Comparison of ENCODE assay signal across 29 mouse cellular contexts in genomic region chr4:7687231-7687630, GRCm38 (mm10).
A peak's percentile ranks its signal among the peaks of the same experiment; 100 is the strongest.
DNase-seq lines count a peak whose midpoint lies in the region; ATAC-seq and TF ChIP-seq lines count a peak whose summit lies in the region.
"Had no signal": no experiment of that assay in that cellular context is flagged by ENCODE, and none has a peak within 500 bp of the region (broad histone marks: within the 10 kb centered on the region; RNA-seq: fewer than 3 reads in every experiment).

No protein-coding gene starts in this region.

- H3K36me3 ChIP-seq in thymus, adult 2 months (ENCODE audit: control insufficient read depth, insufficient read depth, low read length) = no peaks in the 10 kb centered on the region
- no peaks in the 10 kb centered on the region for H3K36me3 ChIP-seq in heart, embryonic 11.5 days (ENCODE audit: control insufficient read depth, insufficient read depth, low read length)
- no peaks in the 10 kb centered on the region for H3K36me3 ChIP-seq in liver, embryonic 12.5 days
- H3K36me3 ChIP-seq in liver, embryonic 11.5 days (ENCODE audit: control insufficient read depth, insufficient read depth, low read length) = no peaks in the 10 kb centered on the region
- H3K36me3 ChIP-seq: heart, embryonic 15.5 days; limb, embryonic 13.5 days; liver, embryonic 13.5 days; midbrain, embryonic 12.5 days; neural tube, embryonic 13.5 days had no signal

- H3K9ac ChIP-seq in heart, embryonic 11.5 days (ENCODE audit: low read depth, low read length) = no peak overlapping the region
- no peak overlapping the region for H3K9ac ChIP-seq in liver, embryonic 12.5 days
- no peak overlapping the region for H3K9ac ChIP-seq in liver, embryonic 11.5 days (ENCODE audit: low read depth, low read length)
- H3K9ac ChIP-seq: heart, embryonic 15.5 days; limb, embryonic 13.5 days; liver, embryonic 13.5 days; midbrain, embryonic 12.5 days; neural tube, embryonic 13.5 days had no signal

- no peaks in the 10 kb centered on the region for H3K9me3 ChIP-seq in heart, embryonic 11.5 days (replicated peaks; ENCODE audit: control insufficient read depth, low read length)
- H3K9me3 ChIP-seq in liver, embryonic 12.5 days (replicated peaks) = no peaks in the 10 kb centered on the region
- no peaks in the 10 kb centered on the region for H3K9me3 ChIP-seq in liver, embryonic 11.5 days (ENCODE audit: control insufficient read depth, low read length)
- H3K9me3 ChIP-seq: heart, embryonic 15.5 days; limb, embryonic 13.5 days; liver, embryonic 13.5 days; megakaryocyte, embryonic 14.5 days; midbrain, embryonic 12.5 days; neural tube, embryonic 13.5 days had no signal

- DNase-seq in CD4-positive, CD25-positive, alpha-beta regulatory T cell, adult 2 months (ENCODE audit: low read depth, low spot score) = peak; percentile 55
- peak; percentile 20 for DNase-seq in T-cell, adult 2 months (ENCODE audit: low spot score)
- DNase-seq in thymus, adult 2 months = peak; percentile 37
- peak; percentile 28 to 38 for DNase-seq in thymus, postnatal 36 days
- no peak for DNase-seq in liver, embryonic 11.5 days (ENCODE audit: low spot score)
- DNase-seq: adrenal gland, adult 2 months; adrenal gland, postnatal 36 days; cerebellum, adult 18-20 months; cerebellum, postnatal 14 days; gastrocnemius, adult 2 months; heart, adult 2 months; kidney, adult 11 months; kidney, postnatal 25 days; liver, embryonic 13.5 days; lung, adult 18-20 months; lung, postnatal 4 days; right cerebral cortex, postnatal 14 days had no signal

- no peaks in the 10 kb centered on the region for H3K4me1 ChIP-seq in thymus, adult 2 months (replicated peaks; ENCODE audit: control insufficient read depth, insufficient read depth, low read length)
- H3K4me1 ChIP-seq in heart, embryonic 11.5 days (ENCODE audit: control insufficient read depth, insufficient read depth, low read length) = no peaks in the 10 kb centered on the region
- H3K4me1 ChIP-seq in liver, embryonic 12.5 days = no peaks in the 10 kb centered on the region
- no peaks in the 10 kb centered on the region for H3K4me1 ChIP-seq in liver, embryonic 11.5 days (replicated peaks; ENCODE audit: control insufficient read depth, insufficient read depth, low read length)
- H3K4me1 ChIP-seq: heart, embryonic 15.5 days; limb, embryonic 13.5 days; liver, embryonic 13.5 days; megakaryocyte, embryonic 14.5 days; midbrain, embryonic 12.5 days; neural tube, embryonic 13.5 days had no signal

- no peak overlapping the region for H3K4me3 ChIP-seq in thymus, adult 2 months (ENCODE audit: control insufficient read depth, insufficient read depth, low read length)
- no peak overlapping the region for H3K4me3 ChIP-seq in heart, embryonic 11.5 days (ENCODE audit: low read depth, low read length)
- H3K4me3 ChIP-seq in liver, embryonic 12.5 days = no peak overlapping the region
- no peak overlapping the region for H3K4me3 ChIP-seq in liver, embryonic 11.5 days (ENCODE audit: low read depth, low read length)
- H3K4me3 ChIP-seq: gastrocnemius, adult 2 months; heart, adult 2 months; heart, embryonic 15.5 days; limb, embryonic 13.5 days; liver, embryonic 13.5 days; megakaryocyte, embryonic 14.5 days; midbrain, embryonic 12.5 days; myocyte; neural tube, embryonic 13.5 days had no signal

- 62% methylated on average over 1 of the region's 1 CpGs for WGBS in thymus, adult 2 months
- 43% methylated on average over 1 of the region's 1 CpGs for WGBS in heart, embryonic 11.5 days (ENCODE audit: insufficient replicate concordance)
- 48% methylated on average over 1 of the region's 1 CpGs for WGBS in liver, embryonic 12.5 days (ENCODE audit: insufficient replicate concordance)
- WGBS in liver, embryonic 11.5 days = 59% methylated on average over 1 of the region's 1 CpGs

- H3K4me2 ChIP-seq in heart, embryonic 11.5 days = no peak overlapping the region
- H3K4me2 ChIP-seq in liver, embryonic 12.5 days = no peak overlapping the region
- no peak overlapping the region for H3K4me2 ChIP-seq in liver, embryonic 11.5 days
- H3K4me2 ChIP-seq: heart, embryonic 15.5 days; limb, embryonic 13.5 days; liver, embryonic 13.5 days; midbrain, embryonic 12.5 days; neural tube, embryonic 13.5 days had no signal

- no peak for ATAC-seq in heart, embryonic 11.5 days (replicated peaks; ENCODE audit: insufficient number of reproducible peaks, low FRiP score, low TSS enrichment)
- ATAC-seq in liver, embryonic 12.5 days = no peak
- ATAC-seq in liver, embryonic 11.5 days (replicated peaks; ENCODE audit: low FRiP score) = no peak
- ATAC-seq: activated CD4-positive, CD25-positive, alpha-beta regulatory T cell, adult 4 months; forebrain, embryonic 14.5 days; hindbrain, embryonic 16.5 days; lung, postnatal 0 days had no signal

- TF ChIP-seq POLR2A in thymus, adult 2 months (IDR thresholded peaks at IDR 0.05; ENCODE audit: control insufficient read depth, extremely low read depth, insufficient read depth, low read length, poor library complexity) = no peak

- TF ChIP-seq CTCF in thymus, adult 2 months (IDR thresholded peaks at IDR 0.05; ENCODE audit: borderline replicate concordance, control insufficient read depth, extremely low read depth, insufficient read depth, low read length, poor library complexity) = no peak

- H3K27me3 ChIP-seq in thymus, adult 2 months (ENCODE audit: control insufficient read depth, insufficient read depth, low read length) = no peaks in the 10 kb centered on the region
- no peaks in the 10 kb centered on the region for H3K27me3 ChIP-seq in heart, embryonic 11.5 days (ENCODE audit: control insufficient read depth, insufficient read depth, low read length)
- H3K27me3 ChIP-seq in liver, embryonic 12.5 days (replicated peaks) = no peaks in the 10 kb centered on the region
- H3K27me3 ChIP-seq in liver, embryonic 11.5 days (replicated peaks; ENCODE audit: control insufficient read depth, insufficient read depth, low read length) = no peaks in the 10 kb centered on the region
- H3K27me3 ChIP-seq: heart, embryonic 15.5 days; limb, embryonic 13.5 days; liver, embryonic 13.5 days; megakaryocyte, embryonic 14.5 days; midbrain, embryonic 12.5 days; neural tube, embryonic 13.5 days had no signal

- no peak overlapping the region for H3K27ac ChIP-seq in thymus, adult 2 months (ENCODE audit: control insufficient read depth, insufficient read depth, low read length)
- H3K27ac ChIP-seq in heart, embryonic 11.5 days (ENCODE audit: low read depth, low read length) = no peak overlapping the region
- no peak overlapping the region for H3K27ac ChIP-seq in liver, embryonic 12.5 days
- no peak overlapping the region for H3K27ac ChIP-seq in liver, embryonic 11.5 days (ENCODE audit: low read depth, low read length)
- H3K27ac ChIP-seq: gastrocnemius, adult 2 months; heart, adult 2 months; heart, embryonic 15.5 days; limb, embryonic 13.5 days; liver, embryonic 13.5 days; midbrain, embryonic 12.5 days; neural tube, embryonic 13.5 days had no signal
